Mouse (Mus musculus): ENCODE results near the gene Trim71. TPM values are rescaled to one million over a fixed set of nuclear protein-coding genes. Genes with fewer than 3 reads are reported as not detected.
A peak's percentile ranks its signal among the peaks of the same experiment; 100 is the strongest.

Gene Trim71
- total RNA-seq, 2 experiments from 2014 or later = not detected

DNA sequence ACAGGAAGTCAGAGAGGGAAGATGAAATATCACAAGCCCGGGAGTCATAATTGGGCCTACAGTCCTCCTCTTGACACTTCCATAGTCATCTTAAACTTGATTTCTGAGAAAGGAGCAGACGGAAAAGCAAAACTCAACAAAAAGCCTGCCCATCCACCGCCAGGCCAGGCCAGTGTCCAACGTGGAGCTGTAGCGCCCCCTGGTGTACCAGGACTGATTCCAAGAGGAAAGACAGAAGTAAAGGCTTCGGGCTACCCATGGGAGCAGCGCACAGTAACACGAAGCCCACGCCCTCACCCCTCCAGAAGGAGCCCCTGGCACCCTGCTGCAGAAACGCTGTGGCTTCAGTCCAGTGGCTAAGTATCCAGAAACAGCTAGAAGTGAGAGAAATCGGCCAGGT lies 66.0 kb downstream of the Trim71 start:
- intact Hi-C loops (cut with DNase I) = loop anchor here (2.0 to 10.0 kb wide), 2 partner anchors 81 to 183 kb away; no protein-coding TSS in a partner anchor
- DNase-seq = peak; percentile 87 to 94

DNA sequence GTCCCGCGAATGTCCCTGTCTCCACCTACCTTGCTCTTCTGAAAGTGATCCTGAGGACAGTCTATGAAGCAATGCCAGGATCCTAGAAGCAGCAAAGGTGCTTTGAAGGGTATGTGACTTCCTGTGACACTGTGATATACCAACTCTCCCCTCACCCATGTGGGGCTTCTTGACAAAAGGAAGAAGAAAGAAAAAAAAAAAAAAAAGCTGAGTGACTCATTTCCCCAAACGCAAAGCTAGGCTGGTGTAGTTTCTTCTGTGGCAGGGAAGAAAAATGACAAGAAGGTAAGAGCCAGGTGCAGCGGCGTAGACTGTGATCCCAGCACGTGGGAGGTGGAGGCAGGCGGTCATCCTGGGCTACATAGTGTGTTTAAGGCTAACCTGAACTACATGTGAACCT lies 67.7 kb downstream of the Trim71 start:
- intact Hi-C loops (cut with DNase I) = loop anchor here (10.0 kb wide), 1 partner anchor 182 kb away; no protein-coding TSS in a partner anchor
- DNase-seq = no peak

DNA sequence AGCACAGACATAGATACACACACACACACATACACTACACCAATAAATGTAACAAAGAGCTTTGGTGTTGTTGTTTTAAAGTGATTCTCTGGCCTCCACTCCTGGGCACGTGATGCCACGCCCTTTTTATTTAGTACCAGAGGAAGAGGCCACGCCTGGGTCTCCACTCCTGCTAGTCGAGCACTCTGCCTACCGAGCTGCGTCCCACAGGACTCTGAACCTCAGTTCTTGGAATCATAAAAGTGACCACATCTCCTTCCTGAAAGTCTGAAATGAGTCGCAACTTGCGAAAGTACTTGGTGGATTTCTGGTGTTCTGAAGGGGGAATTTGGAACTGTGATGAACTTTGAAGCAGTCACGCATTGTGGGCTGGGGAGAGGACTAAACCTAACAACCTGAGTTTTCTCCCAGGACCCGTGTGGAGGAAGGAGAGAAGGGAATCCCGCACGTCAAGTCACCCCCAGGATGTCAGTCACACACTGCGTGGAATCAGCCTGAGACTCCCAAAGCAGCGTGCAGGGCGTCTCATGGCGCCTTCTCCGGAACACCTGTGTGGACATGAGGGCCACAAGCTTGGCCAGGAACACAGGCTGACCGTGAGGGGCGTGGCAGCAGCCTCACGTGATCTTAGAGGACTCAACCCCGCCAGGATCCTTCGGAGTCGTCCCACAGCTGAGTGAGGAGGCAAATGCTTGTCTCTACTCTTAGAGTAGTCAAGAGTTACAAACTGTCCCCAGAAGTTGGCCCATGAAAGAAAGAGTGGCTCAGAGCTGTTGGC lies 76.5 kb downstream of the Trim71 start:
- no peak for DNase-seq
- intact Hi-C loops (cut with DNase I) = no loop called here

DNA sequence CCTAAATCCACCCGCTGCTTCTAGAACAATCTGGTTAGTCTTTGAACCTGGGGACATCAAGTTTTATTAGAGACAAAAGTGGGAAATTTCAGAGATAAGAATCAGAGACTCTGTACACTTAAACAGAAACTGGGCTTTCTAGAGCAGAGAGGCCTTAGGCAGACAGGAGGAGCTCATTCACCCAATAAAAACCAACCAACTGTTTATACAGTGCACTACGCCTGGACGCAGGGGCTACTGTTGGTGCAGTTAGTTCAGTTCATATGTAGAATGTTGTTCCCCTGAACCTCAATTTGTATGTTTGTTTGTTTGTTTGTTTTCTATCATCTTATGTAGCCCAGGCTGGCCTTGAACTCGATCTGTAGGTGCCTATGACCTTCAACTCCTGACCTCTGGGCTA lies 77.4 kb downstream of the Trim71 start:
- DNase-seq = no peak
- intact Hi-C loops (cut with DNase I) = no loop called here

DNA sequence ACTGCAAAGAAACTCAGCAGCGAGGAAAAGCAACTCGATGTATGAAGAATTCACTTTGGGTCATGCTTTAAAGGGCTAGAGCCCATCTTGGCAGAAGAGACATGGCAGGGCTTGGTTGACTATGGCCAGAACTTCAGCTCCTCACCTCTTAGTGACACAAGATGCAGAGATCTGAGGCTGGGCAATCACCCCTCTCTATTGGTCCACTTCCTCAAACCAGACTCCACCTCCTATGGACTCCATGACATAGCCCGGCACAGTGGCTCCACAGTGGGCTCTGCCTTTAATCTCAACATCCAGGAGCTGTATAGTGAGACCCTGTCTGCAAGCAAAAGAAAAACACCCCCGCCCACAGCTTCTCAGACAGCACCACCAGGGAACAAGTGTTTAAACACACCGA lies 79.4 kb downstream of the Trim71 start:
- no peak for DNase-seq
- intact Hi-C loops (cut with DNase I) = no loop called here

DNA sequence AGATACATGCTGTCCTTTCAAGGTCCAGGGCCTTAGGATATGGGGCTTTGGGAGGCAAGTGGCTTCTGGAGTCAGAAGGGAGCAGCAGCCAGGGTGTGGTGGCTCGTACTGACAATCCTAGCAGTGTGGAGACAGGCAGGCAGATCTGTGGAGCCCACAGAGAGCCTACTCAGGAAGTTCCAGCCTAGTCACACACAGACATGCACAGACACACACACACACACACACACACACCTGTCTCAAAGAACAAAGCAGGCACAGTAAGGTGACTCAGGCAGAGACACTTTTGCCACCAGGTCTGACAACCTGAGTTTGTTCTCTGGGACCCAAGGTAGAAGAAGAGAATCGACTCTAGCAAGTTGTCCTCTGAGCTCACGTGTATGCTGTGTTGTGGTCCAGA lies 83.2 kb downstream of the Trim71 start:
- intact Hi-C loops (cut with DNase I) = no loop called here
- no peak for DNase-seq

DNA sequence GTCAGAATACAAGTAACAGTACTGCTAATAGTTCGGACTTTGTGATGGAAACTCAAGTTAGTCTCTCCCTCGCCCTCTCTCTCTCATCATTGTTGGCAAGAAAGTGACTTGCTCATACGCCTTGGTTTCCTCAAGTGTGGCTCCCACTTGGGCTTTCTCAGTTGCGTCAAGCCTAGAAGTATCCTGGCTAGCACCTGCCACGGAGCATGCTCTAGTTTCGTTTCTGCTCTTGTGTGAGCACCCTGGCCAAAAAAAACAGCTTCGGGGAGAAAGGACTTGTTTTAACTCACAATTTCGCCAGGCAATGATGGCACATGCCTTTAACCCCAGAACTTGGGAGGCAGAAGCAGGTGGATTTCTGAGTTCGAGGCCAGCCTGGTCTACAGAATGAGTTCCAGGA lies 87.2 kb downstream of the Trim71 start:
- intact Hi-C loops (cut with DNase I) = no loop called here
- no peak for DNase-seq

DNA sequence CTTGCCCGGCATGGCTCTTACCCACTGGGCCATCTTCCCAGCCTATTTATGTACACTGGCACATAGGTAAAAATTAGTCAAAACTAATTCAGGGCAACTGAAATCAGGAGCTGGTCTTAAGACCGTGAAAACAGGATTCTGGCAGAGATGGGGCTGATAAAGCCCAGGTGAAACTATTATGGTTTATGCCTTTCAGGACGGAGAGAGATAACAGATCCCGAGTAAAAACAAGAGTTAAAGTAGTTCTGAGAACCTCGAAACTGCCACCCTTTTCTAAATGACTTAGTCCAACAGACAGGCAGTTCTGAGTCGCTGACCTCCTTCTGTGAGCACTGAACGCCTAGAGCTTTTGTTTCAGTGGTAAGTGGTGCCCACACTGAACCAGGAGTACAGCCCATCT lies 92.3 kb downstream of the Trim71 start:
- intact Hi-C loops (cut with DNase I) = no loop called here
- DNase-seq = no peak

DNA sequence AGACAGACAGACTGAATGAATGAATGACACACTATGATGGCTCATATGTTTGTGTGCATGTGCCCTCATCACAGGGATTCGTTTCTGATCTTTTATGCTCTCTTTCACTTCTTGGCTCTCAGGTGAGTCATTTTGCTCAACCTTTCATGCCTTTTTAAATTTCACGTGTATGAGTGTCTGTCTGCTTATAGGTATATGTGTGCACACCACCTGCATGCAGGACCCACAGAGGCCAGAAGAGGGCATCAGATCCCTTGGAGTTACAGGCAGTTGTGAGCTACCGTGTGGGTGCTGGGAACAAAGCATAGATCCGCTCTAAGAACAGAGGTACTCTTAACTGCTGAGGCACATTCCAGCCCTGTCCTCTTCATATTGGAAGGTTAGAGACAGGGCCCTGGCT lies 95.5 kb downstream of the Trim71 start:
- no peak for DNase-seq
- intact Hi-C loops (cut with DNase I) = no loop called here

DNA sequence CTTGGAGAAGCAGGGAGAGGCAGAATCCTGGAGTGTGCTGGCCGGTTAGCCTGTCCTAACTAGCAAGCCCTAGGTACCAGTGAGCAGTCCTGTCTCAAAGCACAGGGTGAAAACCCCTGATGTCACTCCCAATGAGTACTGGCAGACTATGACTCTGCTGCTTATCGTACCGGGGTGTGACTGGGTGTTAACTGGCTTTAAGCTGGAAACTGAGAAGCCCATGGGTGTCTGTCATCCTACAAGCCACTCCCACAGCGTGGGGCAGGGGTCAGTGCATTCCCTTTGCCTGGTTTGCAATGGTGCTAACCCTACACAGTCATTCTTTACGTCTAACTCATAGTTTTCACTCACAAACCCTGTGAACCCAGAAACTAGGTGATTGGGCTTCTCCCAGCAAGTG lies 96.0 kb downstream of the Trim71 start:
- DNase-seq = no peak
- intact Hi-C loops (cut with DNase I) = no loop called here

DNA sequence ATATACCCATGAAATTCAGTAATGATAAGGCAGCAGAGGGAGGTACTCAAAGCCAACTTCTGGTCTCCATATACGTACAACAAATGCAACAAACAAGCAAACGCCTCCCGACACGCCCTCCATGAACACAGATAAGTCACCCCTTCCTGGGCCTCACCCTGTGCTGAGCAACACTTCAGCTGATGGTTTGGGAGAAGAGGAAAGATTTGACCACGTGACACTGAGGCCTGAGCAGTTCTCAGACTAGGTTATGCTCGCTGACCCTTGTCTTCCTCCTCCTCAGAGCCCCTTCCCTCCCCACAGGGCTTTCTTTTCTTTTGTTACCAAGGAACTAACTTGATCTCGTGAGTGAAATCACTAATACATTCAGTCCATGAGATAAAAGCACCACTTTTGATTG lies 97.3 kb downstream of the Trim71 start:
- DNase-seq = no peak
- intact Hi-C loops (cut with DNase I) = no loop called here

DNA sequence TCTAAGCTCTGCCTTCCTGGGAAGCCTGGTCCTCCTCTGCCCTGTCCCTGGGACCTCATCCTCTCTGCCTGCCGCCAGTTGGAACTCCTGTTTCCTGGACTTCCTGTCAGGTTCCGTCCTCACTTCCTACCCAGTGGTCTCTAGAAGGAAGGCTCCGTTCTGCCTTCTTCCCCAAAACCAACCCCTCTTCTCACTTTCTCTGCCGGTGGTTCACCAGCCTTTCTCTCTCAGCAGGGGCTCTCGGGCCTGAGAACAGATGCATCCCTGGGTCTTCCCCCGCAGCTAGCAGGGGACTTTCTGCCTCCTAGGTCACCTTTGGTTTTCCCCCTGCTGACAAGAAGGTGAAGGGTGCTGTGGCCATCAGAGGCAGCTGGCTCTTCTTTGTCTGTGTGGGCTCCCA lies 98.7 kb downstream of the Trim71 start:
- intact Hi-C loops (cut with DNase I) = no loop called here
- no peak for DNase-seq

DNA sequence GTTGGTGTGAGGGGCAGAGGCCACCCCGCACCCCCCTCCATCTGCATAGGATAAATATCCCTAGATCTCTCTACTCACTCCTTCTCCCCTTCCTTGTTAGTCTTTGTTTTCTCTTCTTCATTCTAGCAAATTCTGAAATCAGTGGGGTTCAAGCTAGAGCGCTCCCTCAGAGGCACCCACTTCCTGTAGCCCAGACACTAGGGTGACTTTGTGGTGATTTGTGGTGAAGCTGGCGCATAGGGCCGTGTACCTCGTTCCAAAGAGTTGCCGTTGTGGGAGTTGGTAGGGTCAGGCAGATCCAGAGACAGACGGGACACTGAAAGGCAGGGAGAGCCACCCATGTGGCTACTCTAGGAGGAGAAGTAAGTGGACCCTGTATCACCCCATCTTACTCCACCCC lies 101.6 kb downstream of the Trim71 start:
- intact Hi-C loops (cut with DNase I) = no loop called here
- DNase-seq = no peak

DNA sequence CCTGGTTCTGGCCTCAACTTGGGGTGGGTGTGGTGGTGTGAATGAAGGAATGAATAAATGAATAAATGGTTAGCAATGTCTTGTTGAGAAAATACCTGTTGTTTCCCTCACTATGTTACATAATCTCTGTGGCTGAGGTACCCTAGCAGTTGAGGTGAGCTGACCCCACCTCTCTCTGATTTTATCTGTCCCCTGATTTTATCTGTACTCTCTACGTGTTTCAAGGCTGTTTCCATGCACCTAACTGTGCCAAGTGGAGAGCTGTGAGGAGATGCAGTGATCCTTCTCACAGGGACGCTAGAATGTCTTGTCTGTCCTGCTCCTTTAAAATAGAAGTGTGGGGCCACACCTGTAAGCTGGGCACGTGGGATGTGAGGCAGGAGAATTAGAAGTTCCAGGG lies 105.7 kb downstream of the Trim71 start:
- no peak for DNase-seq
- intact Hi-C loops (cut with DNase I) = no loop called here

Other genes starting within 250 kb of the Trim71 start
- gene Bcl2a1c, start 234.2 kb downstream of the Trim71 start, total RNA-seq (2021) = not detected
- gene Crtap, start 173.7 kb downstream of the Trim71 start, total RNA-seq (2021) = 10 to 100 TPM; 61.0 to 66.3 TPM
- gene Glb1, start 163.3 kb downstream of the Trim71 start, total RNA-seq (2021) = 10 to 100 TPM; 21.5 to 25.1 TPM
- gene Tmppe, start 163.3 kb downstream of the Trim71 start, total RNA-seq (2021) = 1 to 10 TPM; 5.1 to 5.6 TPM
- under 1 TPM in 1 of 2 experiments, not detected in 1; 0.10 TPM for gene Ccr4, start 59.5 kb downstream of the Trim71 start, total RNA-seq (2021)
- gene C130032M10Rik, start 48.7 kb downstream of the Trim71 start, total RNA-seq (2021) = not detected
- 10 to 100 TPM; 27.4 to 28.2 TPM for gene Cnot10, start 75.8 kb upstream of the Trim71 start, total RNA-seq (2021)
- gene Dync1li1, start 124.4 kb upstream of the Trim71 start, total RNA-seq (2021) = 10 to 100 TPM; 84.8 to 91.7 TPM
- 10 to 100 TPM; 34.5 to 37.8 TPM for gene Cmtm6, start 166.7 kb upstream of the Trim71 start, total RNA-seq (2021)
- gene Cmtm7, start 217.5 kb upstream of the Trim71 start, total RNA-seq (2021) = 10 to 100 TPM; 25.7 to 26.9 TPM